Mouse (Mus musculus): ENCODE data around the gene Dact3.

DNA sequence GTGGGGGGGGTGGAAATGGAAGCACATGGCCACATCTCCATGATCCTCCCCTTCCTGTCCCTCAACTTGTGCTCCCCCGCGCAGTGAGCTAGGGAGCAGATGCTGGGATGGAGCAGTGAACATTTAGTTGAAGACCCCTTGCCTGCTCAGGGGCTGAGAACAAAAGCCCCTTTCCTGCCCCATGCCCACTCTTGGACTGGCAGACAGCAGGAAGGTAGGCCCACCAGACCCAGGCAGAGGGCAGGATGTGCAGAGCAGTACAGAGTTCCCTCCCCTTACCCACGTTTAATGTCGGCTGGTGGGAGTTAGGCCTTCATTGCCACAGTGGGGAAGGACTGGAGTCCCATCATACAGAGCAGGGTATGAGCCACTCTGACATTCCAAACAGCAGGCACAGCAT lies 34.0 kb upstream of the Dact3 start:
- TF ChIP-seq POLR2A (IDR thresholded peaks at IDR 0.05; ENCODE audit: low read depth, low read length) (no peak), CTCF (IDR thresholded peaks at IDR 0.05; ENCODE audit: borderline replicate concordance, insufficient read depth, low read length) (no peak)
